Mouse (Mus musculus): Measurements from ENCODE around the gene Ncor2. TPM values are rescaled to one million over a fixed set of nuclear protein-coding genes. Genes with fewer than 3 reads are reported as not detected.

Ncor2 gene
- total RNA-seq, 2 experiments from 2014 or later = 291 to 298 TPM

DNA sequence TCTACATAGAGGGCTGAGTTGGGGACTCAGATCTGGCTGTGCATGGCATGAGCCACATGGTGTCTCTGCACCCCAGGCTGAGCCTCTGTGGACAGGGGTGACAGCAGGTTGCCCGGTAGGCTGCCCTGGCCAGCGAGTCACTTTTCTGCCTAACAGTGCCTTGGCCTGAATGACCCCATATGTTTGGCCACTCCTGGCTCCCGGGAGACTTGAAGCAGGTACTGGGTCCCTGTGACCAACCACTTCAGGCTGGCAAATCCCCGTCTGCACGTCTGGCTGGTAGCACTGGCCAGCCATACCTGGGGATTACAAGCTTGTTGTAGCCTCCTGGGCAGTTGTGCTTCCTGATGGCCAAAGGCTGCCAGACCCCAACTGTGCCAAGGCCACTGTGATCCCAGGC lies 109.1 kb downstream of the Ncor2 start:
- no peak for DNase-seq (ENCODE audit: low spot score in 2 of 2)

DNA sequence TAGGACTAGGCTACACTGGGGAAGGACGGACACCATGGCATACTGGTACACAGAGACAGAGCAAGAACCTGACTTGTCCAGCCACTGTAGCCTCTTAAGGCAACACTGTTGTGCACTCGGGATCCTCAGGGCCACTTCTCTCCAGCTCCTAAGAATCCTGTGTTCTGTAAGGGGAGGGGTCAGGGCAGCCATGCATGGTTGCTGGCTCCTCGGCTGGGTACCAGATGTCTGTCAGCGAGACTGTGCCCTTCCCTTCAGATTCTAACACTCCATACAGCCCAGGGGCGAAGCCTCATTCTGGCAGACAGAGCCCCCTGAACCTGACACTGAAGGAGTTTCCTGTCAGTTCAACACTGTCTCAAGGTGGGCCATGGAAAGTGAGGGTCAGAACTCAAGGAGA lies 109.6 kb downstream of the Ncor2 start:
- DNase-seq (ENCODE audit: low spot score in 2 of 2) = no peak

DNA sequence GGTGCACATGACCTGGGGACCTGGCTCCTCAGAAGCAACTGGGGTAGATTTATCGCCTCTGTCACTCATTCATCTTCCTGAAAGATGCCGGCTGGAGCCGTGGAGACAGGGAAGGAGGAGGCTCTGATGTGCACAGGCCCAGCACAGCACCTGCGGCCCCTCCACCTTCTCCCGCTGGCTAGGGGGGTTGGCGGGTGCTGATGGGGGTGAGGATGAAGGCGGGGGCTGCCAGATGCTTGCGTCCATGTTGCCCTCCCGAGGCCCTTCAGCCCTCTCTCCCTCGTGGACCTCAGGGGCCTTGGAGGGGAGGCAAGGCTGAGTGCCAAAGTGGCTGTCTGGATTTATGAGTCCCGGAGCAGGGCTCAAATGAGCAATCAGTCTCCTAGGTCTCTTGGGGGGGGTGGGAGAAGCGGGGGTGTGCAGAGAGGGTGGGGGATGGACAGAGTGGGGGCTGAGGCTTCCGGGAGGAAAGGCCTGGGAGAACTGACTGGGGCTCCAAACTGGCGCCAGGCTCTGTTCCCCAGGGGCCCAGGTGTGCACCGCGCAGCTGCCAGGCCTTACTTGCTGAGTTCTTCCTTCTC lies 110.6 kb downstream of the Ncor2 start:
- no peak for DNase-seq (ENCODE audit: low spot score in 2 of 2)

DNA sequence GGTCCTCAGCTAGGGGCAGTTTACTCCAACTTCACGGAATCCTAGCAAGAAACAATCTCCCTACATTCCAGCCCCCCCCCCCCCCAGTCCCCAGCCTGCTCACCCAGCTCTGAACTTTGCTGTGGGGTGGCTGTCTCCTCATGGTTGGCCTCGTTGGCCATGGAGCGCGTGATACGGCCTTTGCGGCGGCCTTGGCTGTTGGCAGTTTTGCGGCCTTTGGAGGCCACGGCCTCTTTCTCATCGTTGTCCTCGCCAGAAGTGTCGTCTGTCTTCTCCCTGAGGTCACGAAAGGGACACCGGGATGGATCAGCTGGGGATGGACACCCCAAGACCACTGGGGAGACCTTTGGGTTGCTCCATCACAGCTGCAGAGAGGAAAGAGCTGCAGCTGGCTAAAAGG lies 111.3 kb downstream of the Ncor2 start:
- no peak for DNase-seq (ENCODE audit: low spot score in 2 of 2)

DNA sequence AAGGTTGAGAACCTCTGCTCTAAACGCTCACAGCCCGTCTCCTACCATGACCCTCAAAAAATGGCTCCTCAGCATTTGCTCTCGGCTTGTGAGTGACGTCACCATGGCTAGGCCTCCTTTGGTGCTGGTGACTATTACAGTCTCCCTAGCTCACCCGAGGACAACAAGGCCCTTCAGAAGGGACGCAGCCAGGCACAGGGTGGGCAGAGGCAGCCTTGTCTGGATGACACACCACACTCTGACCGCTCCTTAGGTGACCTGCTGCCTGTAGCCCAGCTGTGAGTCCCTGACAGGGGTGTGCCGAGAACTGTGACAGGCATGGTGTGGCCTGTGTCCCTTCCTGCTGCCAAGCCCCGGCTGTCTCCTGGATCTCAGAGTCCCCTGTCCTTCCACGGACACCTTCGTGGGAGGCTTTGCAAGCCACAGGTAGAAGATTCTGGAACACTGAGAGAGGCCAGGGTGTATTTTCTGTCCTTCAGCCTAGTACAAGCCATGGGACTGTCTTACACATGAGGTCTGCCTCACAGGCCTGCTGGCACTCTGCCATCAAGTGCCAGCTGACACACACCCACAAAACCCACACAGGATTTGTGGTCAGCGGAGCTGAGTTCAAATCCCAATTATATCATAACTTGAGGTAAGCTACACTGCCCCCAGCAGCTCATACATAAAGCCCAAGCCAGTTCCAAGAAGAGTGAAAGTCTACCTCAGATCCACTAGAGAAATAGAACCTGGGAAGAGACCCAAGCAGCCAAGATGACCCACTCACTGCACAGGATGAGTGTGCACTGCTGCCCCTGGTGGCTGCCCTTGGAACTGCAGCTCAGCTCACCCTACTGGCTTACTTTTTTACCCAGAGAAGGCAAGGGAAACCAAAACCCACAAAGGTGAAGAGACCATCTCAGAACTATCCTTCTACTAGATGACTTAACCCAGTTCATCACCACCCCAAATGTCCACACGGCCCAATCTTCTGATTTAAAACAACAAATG lies 112.2 kb downstream of the Ncor2 start:
- peak; percentile 54 to 91 for DNase-seq (ENCODE audit: low spot score in 2 of 2)

DNA sequence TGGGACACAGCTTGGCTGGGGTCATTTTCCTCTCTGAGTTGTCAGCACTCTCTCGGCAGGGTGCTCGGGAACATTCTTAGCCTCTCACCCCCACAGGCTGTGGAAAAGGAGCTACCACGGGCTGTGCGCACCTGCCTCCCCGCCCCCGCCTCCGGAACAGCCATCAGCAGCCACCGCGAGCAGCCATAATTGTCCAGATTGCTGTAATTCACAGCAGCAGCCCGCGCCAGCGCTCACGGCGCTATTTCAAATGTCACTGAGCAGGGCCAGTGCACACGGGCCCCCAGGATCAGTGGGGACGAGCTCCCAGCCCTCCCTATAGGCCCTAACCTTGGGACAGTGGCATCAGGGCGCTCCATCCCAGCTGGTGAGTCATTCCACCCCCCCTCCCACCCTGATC lies 116.0 kb downstream of the Ncor2 start:
- DNase-seq (ENCODE audit: low spot score in 2 of 2) = peak; percentile 40 to 68

DNA sequence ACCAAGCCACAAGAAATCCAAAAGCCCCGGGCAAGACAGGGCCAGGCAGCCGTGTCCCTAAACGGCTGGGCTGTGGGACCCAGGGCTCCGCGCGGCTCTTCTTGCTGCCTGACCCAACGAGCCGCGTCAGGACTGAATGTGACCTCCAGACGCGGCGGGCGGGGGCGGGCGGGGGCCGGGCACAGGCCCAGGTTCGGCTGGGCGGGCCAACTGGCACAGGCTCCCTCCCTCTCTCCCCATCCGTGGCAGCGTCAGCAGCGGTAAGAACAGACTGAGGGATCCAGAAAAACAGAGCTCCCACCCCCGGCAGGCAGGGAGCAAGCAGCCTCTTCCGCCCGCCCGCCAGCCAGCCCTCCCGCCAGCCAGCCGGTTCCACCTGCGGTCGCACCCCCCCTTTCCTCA lies 120.8 kb downstream of the Ncor2 start:
- DNase-seq (ENCODE audit: low spot score in 2 of 2) = peak; percentile 71 to 85

DNA sequence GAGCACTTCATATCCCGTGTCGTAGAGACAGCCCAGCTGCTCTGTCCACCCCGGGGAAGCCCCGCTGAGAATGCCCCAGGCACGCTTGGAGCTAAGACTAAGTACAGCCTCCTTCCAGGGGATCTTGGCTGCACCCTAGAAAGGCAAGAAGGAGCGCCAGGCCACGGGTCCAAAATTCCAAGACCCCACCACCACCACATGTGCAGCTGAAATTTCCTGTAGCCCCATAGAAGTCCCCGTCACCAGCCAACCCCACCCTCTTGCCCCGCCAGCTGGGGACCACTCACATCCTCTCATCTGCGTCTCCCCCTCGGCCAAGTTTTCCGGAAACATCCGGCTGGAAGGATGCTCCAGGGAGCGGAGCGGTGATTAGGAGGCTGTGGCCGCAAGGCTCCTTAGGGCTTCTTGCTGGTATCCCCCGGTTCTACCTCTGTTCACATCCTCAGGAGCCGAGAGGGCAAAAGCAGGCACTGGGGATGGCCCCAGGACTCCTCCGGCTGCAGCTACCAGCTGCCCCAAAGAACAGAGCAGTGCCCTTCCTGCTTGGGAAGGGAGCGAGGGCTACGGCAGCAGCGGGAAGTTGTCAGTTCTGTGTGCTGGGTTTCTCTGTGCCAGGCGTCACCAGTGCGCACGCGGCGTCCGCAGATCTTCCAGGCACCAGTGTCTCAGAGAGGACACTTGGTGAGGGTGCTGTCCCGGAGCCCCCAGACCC lies 121.3 kb downstream of the Ncor2 start:
- DNase-seq (ENCODE audit: low spot score in 2 of 2) = peak; percentile 37 to 40

DNA sequence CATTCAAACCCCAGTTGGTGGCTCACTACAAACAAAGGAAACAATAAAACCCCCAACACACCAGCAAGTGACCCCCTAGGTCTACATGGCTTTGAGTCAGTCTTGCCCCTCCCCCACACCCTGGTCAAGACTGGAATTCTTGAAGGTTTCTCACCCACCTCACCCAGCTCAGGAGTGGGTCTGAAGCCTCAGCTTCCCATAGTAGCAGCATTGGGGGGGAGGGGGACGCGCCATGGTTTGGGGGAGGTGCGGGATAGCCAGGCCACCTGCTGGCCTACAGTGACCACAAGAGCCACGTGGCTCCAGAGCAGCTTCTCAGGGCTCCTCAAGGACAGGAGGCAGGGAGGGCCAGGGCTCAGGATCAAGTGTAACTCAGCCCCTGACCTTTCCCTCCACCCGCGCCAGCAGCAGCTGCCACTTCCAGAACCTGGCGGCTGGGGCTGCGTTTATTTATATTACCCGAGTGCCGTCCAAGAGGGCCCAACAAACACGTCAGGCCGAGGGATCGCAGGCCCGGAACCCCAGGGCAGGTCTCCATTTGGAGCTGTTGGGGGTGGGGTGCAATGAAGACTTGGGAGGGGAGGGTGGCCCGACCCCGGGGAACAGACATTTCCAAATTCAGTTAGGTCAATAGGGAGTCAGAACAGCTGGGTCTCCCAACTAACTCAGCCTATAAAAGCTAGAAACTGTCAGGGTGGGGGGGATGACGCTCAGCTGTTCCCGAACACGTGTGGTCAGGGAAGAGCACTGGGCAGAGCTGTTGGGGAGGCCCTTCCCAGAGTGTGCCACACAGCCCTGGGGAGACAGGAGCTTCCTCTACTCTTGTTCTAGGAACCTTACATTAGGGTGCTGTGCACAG lies 122.1 kb downstream of the Ncor2 start:
- no peak for DNase-seq (ENCODE audit: low spot score in 2 of 2)

DNA sequence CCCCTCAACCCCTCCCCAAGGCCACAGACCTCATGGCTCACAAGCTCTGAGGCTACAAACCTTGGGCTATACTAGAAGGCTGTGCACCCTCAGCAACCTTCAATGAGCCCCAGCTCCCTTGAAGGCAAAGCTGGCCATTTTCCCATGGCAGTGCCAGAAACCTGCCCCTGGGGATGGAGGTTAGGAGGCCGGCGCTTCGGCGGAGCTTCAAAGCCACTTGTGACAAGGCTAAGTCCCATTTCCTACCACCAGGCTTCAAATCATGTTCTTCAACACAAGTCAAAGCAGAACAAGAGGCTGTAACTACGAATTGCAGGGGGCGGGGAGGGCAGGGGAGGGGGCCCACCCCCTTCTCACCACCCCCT lies 122.7 kb downstream of the Ncor2 start:
- DNase-seq (ENCODE audit: low spot score in 2 of 2) = no peak

DNA sequence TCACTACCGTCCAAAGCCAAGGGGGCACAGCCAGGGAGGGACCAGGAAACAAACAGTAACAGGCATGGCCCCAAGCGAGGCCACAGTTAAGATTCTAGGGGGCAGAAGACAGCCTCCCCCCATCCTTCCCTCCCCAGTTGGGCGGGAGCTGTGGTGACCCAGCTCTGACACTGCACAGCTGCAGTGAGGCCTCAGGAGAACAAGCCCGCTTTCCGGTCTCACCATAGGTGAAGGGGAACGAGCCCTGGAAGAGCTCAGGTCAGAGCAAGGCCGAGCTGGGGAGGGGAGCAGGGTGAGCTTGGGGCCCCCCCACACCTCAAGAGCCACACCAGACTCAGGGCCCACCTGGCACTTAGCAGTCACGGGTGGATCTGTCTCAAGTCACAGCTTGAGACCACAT lies 123.1 kb downstream of the Ncor2 start:
- no peak for DNase-seq (ENCODE audit: low spot score in 2 of 2)

DNA sequence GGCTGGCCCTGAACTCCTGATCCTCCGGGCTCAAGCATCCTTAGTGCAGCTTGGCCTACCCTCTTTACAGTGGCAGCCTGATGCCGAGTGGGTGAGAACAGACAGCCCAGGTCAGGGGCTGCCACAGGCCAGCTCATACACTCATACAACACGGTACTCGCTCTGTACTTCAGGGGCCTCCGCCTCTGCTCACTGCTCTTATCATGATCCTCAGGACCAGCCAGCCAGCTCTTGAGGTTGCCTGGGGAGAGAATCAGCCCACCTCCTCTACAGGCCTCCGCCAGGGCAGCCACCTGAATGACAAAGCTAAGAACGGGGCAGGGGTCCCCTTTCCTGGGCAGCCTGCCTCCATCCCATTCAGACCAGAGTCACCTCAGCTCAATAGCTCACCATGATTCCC lies 125.4 kb downstream of the Ncor2 start:
- DNase-seq (ENCODE audit: low spot score in 2 of 2) = no peak

DNA sequence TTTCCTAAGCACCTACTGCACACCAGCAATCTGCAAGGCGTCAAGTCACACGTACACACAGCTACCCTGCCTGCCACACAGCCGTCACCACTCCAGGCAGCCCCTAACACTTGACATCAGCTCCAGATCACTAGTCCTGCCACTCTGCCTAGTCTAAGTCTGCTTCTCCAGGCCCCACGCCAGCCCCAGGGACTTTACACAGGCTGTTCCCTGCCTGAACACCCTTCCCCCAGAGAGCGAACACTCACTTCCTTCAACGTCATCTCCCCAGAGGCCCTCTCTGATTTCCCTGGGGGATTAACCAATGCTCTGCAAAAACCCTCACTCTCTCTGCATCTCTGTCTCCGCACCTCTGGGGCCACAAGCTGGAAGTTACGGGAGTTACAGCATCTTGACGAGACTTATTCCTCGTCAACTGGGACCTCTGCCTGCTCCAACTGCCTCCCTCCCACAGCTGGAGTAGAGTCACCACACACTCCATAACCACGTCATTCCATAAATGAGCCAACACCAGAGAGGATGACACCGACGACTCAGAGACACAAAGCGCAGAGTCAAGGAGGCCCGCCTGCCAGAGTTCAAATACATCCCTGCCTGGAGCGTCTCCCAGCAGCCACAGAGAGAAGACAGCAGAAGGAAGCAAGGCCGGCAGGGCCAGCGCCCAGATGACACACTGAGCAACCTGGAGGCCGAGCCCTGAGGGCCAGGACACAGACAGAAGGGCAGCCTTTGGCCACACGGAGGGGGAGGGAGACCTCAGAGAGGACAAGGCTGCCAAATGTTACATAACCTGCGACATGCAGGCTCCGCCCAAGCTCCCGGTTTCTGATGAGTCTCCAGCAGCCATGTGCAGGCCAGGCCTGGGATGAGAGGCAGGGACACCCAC lies 126.2 kb downstream of the Ncor2 start:
- peak in 1 of 2 experiments; percentile 66 for DNase-seq (ENCODE audit: low spot score in 2 of 2)

DNA sequence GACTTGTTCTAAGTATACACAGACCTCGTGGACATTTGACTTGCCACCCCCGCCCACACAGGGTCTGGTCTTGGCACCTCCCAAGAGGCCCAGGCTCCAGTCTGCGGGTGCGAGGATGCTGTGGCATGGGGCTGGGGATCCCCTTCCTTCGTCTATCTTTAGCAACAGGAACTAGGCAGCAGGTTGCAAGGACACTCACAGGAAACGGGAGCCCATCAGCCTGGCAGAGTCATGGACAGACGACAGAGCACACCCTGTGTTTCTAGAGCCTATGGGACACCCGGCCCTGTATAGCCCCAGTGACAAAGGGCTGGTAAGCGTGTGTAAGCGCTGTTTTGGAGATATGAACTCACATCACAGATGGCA lies 126.8 kb downstream of the Ncor2 start:
- no peak for DNase-seq (ENCODE audit: low spot score in 2 of 2)

DNA sequence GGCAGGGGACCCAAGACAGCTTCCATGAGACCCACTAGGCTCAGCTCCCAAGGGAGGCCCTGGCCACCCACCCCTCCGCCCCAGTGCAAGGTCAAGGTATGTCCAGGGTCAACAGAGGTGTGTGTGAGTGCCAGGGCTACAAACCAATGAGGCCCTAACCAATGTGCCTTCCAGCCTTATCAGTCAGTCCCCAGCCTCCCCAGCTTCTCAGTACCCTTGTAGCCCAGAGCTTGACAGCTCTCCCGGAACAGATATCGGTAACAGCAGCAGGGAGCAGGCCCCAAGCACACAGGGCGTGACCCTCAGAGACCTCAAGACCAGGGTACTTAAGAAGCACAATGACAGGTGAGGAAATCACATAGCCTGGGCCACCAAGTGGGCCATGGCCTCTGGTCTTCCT lies 129.5 kb downstream of the Ncor2 start:
- no peak for DNase-seq (ENCODE audit: low spot score in 2 of 2)

DNA sequence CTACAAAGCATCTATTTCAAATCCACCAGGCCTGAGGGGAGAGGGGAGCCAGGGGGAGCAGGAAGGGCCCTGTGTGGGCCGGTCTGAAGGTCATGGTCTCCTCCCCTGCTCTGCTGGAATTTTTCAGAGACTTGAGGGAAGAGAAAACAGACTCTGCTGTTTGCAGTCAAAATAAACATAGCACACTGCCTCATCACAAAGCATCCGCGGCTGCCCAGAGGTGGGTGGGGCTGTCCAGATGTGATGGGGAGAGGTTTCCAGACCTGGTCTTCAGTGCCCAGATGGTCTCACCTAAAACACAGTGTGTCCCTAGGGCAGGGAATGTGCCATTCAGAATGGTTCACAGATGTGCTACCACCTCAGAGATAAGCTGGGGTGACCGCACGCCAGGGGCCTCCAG lies 132.6 kb downstream of the Ncor2 start:
- DNase-seq (ENCODE audit: low spot score in 2 of 2) = no peak

DNA sequence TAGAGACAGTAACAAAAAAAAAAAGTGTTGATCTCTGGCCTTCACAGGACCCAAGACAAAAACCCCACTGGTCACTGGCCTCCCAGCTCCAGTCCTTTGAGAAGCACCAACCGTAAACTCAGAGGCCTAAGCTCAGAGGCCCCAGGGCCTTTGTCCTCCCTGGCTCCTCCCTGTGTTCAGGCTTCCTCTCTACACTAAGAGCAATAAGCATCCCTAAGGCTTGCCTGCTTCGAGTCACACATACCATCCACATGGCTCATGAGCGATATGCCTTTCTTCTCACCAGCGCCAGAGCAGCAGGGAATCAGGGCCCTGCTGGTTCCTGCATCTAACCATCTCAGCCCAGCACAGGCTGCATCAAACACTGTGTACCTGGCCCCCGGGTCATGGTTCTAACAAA lies 133.8 kb downstream of the Ncor2 start:
- no peak for DNase-seq (ENCODE audit: low spot score in 2 of 2)

DNA sequence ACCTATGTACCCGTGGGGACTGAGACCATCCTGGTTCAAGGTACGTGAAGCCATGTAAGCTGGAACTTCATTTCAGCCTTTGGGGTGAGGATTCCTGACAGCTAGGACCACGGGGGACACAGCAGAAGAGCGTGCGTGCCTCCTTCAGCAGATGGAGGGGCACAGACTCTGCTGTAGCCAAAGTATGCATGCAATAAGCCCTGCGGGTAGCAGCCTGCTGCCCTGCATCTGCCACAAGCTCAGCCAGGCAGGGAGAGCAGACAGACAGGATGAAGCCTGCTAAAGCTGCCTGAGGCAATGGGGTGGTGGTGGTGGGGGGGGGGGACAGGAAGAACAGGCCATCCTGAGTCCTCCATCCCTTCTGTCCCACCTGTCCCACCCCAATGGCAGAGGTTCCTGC lies 135.6 kb downstream of the Ncor2 start:
- DNase-seq (ENCODE audit: low spot score in 2 of 2) = no peak

DNA sequence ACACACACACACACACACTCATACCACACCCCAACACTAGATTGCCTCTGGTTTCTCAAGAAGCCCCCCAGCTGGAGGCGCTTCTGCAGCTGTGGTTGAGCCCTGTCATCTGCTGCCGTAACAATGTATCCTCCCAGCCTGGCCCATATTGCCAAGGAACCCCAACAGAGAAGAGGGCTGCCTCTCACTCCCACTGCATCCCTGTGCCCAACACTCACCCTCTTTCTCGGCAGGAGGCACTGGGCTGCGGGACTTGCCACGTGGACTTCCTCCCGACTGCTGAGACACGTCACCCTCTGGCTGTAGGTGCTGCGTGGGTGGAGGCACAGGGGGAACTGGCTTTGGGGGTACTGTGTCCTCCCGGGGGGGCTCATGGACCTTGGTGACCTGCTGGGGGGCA lies 137.4 kb downstream of the Ncor2 start:
- no peak for DNase-seq (ENCODE audit: low spot score in 2 of 2)

DNA sequence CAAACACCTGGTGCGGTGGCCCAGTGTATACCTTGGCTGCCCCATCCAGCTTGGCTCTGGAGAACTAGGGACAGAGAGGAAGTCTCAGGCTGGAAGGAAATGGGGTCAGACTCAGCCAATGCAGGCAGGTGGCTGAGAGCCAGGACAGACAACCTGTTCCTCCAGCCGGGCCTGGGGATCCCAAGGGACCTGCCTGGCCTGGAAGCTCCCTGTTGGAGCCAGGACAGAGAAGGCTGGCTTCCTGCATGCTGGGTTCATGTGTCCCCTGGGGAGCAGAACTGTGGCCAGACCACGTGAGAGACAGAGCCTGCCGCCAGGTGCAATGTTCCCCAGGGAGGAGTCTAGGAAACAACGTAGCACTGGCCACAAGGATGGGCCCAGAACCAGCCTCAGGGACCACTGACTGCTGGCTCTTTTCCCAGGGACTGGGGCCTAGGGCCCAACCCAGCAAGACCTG lies 138.9 kb downstream of the Ncor2 start:
- DNase-seq (ENCODE audit: low spot score in 2 of 2) = no peak
